Mouse (Mus musculus) embryonic facial prominence, embryonic 10.5 days (tissue): Measurements from ENCODE around the gene Olfr666. TPM values are rescaled to one million over a fixed set of nuclear protein-coding genes. Genes with fewer than 3 reads are reported as not detected.

Source experiments
- polyA plus RNA-seq: library from polyadenylated mRNA; unstranded; fragments of >200 nt; fragmentation: Nextera tagmentation; extraction: Ambion mirVana; gene quantifications from 2 replicates; pipeline ENCODE4 v1.2.1, GENCODE M21; 2016

The Olfr666 gene
- polyA plus RNA-seq, 1 experiment from 2014 or later: not detected

Other genes with a start within 250 kb of the Olfr666 start
- not detected in 2 replicates for gene Olfr658, start 248.6 kb downstream of the Olfr666 start, polyA plus RNA-seq
- not detected in 2 replicates for gene Olfr659, start 229.2 kb downstream of the Olfr666 start, polyA plus RNA-seq
- gene Olfr661, start 209.5 kb downstream of the Olfr666 start, polyA plus RNA-seq: not detected in 2 replicates
- gene Usp17le, start 118.5 kb downstream of the Olfr666 start, polyA plus RNA-seq: not detected in 2 replicates
- not detected in 2 replicates for gene Usp17lb, start 53.3 kb downstream of the Olfr666 start, polyA plus RNA-seq
- gene Usp17la, start 38.9 kb downstream of the Olfr666 start, polyA plus RNA-seq: not detected in 2 replicates
- gene Olfr665, start 17.9 kb downstream of the Olfr666 start, polyA plus RNA-seq: not detected in 2 replicates
- not detected in 2 replicates for gene Olfr667, start 25.5 kb upstream of the Olfr666 start, polyA plus RNA-seq
- not detected in 2 replicates for gene Olfr668, start 32.1 kb upstream of the Olfr666 start, polyA plus RNA-seq
- gene Olfr669, start 38.3 kb upstream of the Olfr666 start, polyA plus RNA-seq: not detected in 2 replicates
- gene Olfr670, start 66.7 kb upstream of the Olfr666 start, polyA plus RNA-seq: not detected in 2 replicates
- gene Olfr671, start 83.2 kb upstream of the Olfr666 start, polyA plus RNA-seq: not detected in 2 replicates
- gene Olfr672, start 106.1 kb upstream of the Olfr666 start, polyA plus RNA-seq: not detected in 2 replicates
- gene Olfr675, start 132.5 kb upstream of the Olfr666 start, polyA plus RNA-seq: not detected in 2 replicates
- gene Olfr676, start 136.7 kb upstream of the Olfr666 start, polyA plus RNA-seq: not detected in 2 replicates
- not detected in 2 replicates for gene Olfr677, start 155.4 kb upstream of the Olfr666 start, polyA plus RNA-seq
- gene Olfr678, start 168.5 kb upstream of the Olfr666 start, polyA plus RNA-seq: not detected in 2 replicates
- 0.05 TPM in 1 of 2 replicates, not detected in the other for gene Olfr679, start 185.3 kb upstream of the Olfr666 start, polyA plus RNA-seq
- gene Olfr680-ps1, start 196.9 kb upstream of the Olfr666 start, polyA plus RNA-seq: not detected in 2 replicates
- not detected in 2 replicates for gene Olfr681, start 220.9 kb upstream of the Olfr666 start, polyA plus RNA-seq